Mouse (Mus musculus): ENCODE data around the gene Lmf1. TPM values are rescaled to one million over a fixed set of nuclear protein-coding genes. Genes with fewer than 3 reads are reported as not detected.
A peak's percentile ranks its signal among the peaks of the same experiment; 100 is the strongest.

Gene Lmf1
- polyA plus RNA-seq, 1 experiment from 2014 or later = 16.3 TPM

DNA sequence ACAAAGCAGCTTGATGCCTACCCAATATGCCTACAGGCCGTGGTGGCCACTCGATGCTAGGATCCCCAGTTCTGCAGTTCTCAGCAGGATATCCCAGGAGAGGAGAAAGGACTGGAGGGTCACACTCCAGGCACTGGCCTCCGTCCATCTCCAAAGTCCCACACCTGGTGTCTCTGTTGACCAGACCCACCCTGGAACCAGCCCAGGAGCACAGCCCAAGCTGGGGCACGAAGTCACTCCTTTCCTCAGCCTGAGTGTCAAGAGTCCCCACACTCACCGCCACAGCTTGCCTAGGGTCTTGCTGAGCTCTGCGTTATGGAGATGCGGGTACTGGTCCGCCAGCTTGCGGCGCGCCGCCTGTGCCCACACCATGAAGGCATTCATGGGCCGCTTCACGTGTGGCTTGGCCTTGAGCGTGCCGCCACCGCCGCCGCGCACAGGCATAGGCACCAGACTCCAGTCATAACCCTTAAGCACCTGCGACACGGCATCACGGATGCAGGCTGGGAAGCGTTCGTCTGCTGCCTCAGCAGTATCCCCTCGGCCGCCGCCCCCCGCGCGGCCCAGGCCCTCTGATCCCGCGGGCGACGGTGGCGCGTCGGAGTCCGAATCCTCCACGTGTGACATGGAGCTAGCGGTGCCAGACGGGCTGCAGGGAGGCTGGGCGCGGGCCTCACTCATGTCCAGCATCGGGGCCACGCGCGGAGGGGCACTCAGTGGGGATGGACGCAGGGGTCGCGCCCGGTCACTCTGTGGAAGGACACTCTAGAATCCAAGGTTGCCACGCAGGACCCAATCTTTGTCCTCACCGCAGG lies 8.8 kb upstream of the Lmf1 start:
- no peak for DNase-seq (ENCODE audit: low spot score)
- no peak; the same call in none of the 2 replicates for ATAC-seq (ENCODE audit: low FRiP score, low TSS enrichment)
- H3K4me1 ChIP-seq (replicated peaks; ENCODE audit: control insufficient read depth, insufficient read depth) = 0 out of 2 replicates have a peak, but pooled peaks cover 3% of the 10 kb centered on the region

DNA sequence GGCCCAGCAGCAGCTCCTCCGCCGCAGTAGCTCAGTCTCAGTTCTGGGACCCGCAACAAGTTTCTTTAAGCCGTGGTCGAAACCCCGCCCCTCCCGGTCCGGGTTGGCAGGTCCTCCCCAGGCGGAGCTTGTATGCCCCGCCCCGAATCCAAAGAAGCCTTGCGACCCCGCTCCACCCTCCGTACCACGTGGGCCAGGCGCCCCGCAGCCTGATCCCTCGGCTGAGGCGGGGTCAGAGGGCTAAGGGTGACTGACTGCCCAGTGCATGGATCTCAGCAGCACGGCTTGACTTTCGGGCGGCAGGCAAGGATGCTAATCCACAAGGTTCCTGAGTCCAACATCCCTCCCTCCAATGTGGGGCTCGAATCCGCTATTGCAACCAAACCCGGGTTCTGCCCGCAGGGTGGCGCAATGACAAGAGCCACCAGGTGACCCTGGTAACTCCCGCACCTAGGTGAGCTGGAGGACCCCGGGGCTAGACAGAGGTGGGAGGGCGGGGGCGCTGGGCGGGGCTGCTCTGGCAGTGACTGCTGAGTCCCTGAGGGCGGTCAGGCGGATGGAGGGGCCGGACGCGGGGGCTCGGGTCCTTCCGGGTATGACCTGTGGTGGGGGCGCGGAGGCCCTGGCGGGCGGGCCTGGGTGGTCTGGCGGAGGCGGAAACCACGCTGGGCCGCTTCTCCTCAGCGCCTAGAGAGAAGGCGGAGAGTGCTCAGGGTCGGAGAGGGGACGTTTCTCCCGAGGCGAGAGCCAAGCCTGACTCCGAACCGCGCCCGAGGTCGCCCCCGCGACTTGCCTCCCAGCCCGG lies 8.0 kb upstream of the Lmf1 start, which contains the start of gene Sox8:
Sox8 (minus strand) TSS at position 39 of the 805 bp plus-strand sequence.
- Histone ChIP-seq H3K36me3 (ENCODE audit: control insufficient read depth, insufficient read depth, low read length) (no peaks in the 10 kb centered on the region), H3K27me3 (ENCODE audit: control insufficient read depth, insufficient read depth, low read length) (peaks cover 3% of the 10 kb centered on the region; the same call in 1 of the 2 replicates), H3K4me3 (ENCODE audit: low read depth, low read length) (peak within 1 kb of the TSS; percentile 48), H3K9ac (ENCODE audit: low read length) (peak within 1 kb of the TSS; percentile 59), H3K9me3 (ENCODE audit: control insufficient read depth, low read length) (no peaks in the 10 kb centered on the region), H3K27ac (replicated peaks) (no peak within 1 kb of the TSS), H3K4me1 (replicated peaks; ENCODE audit: control insufficient read depth, insufficient read depth) (0 out of 2 replicates have a peak, but pooled peaks cover 3% of the 10 kb centered on the region), H3K4me2 (replicated peaks; ENCODE audit: low read depth) (peak within 1 kb of the TSS; percentile 87)
- under 1% methylated on average over 57 of the region's 61 CpGs for WGBS
- peak; percentile 55 for TF ChIP-seq CTCF (IDR thresholded peaks at IDR 0.05; ENCODE audit: low read depth)
- no peak for TF ChIP-seq EP300 (optimal IDR thresholded peaks at IDR 0.05)
- ATAC-seq (ENCODE audit: low FRiP score, low TSS enrichment) (peak; percentile 69; the same call in 1 of the 2 replicates), DNase-seq (ENCODE audit: low spot score) (peak; percentile 69)

More for the DNA sequence above, 8.8 kb upstream of the Lmf1 start:
- TF ChIP-seq EP300 (optimal IDR thresholded peaks at IDR 0.05) (no peak), CTCF (IDR thresholded peaks at IDR 0.05; ENCODE audit: low read depth) (no peak)
- Histone ChIP-seq H3K9ac (ENCODE audit: low read length) (peak overlapping the region; percentile 59), H3K9me3 (ENCODE audit: control insufficient read depth, low read length) (no peaks in the 10 kb centered on the region), H3K4me2 (replicated peaks; ENCODE audit: low read depth) (peak overlapping the region; percentile 87), H3K36me3 (ENCODE audit: control insufficient read depth, insufficient read depth, low read length) (no peaks in the 10 kb centered on the region), H3K27ac (replicated peaks) (no peak overlapping the region), H3K4me3 (ENCODE audit: low read depth, low read length) (peak overlapping the region; percentile 48), H3K27me3 (ENCODE audit: control insufficient read depth, insufficient read depth, low read length) (peaks cover 3% of the 10 kb centered on the region; the same call in 1 of the 2 replicates)
- 7% methylated on average over 54 of the region's 54 CpGs for WGBS

DNA sequence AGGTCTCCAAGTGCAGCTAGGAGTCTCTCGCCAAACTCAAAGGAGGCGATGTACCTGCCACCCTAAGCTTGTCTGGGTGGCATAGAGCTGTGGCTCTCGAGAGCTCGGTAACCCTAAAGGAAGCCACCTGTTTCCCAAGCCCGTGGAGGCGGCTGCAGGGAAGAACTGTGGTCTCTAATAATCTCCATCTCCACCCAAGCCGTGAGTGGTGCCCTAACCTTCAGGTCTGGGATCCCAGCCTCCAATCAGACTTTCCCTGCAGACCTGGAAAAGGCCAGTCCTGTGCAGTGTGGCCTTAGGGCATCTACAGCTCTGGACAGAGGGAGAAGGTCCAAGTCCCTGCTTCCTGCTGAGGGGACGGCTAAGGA lies 7.4 kb upstream of the Lmf1 start:
- 13% methylated on average over 8 of the region's 8 CpGs for whole genome bisulfite sequencing

DNA sequence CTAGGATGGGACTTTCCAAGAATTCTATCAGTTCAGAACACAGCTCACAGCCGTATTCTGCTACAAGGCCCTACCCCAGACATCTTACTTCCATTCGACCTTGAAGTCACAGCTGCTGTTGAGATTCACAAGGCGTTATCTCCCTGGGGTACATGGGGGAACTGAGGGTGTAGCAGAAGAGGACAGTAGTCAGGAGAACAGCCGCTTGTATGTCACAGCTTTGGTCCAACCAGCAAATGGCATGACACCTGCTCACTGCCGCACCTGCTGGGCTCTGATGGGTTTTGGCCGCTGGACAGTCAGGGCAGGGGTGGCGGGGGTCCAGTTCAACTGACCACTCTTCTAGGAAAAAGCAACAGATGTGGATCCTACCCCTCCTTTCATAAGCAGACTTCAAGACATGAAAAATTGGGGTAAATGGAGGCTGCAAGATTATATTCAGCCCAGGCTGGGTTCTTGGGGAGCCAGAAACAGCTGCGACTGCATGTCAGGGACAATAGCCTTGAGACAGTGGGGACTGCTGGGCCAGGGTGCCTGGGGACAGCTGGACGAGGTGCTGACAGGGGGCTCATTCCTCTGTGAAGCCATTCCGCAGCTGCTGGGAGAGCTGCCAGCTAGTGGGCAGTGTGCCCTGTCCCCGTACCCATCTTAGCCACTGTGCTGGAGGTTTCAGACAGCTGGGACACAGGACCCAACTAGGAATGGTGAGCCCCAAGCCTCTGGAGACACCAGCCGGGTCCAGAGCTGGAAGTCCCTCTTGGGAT lies 3.5 kb upstream of the Lmf1 start:
- Histone ChIP-seq H3K36me3 (ENCODE audit: control insufficient read depth, insufficient read depth, low read length) (no peaks in the 10 kb centered on the region), H3K4me2 (replicated peaks; ENCODE audit: low read depth) (no peak overlapping the region), H3K27me3 (ENCODE audit: control insufficient read depth, insufficient read depth, low read length) (0 out of 2 replicates have a peak, but pooled peaks cover 3% of the 10 kb centered on the region), H3K27ac (replicated peaks) (no peak overlapping the region), H3K9ac (ENCODE audit: low read length) (no peak overlapping the region), H3K4me1 (replicated peaks; ENCODE audit: control insufficient read depth, insufficient read depth) (no peaks in the 10 kb centered on the region), H3K9me3 (ENCODE audit: control insufficient read depth, low read length) (no peaks in the 10 kb centered on the region), H3K4me3 (ENCODE audit: low read depth, low read length) (no peak overlapping the region)
- TF ChIP-seq CTCF (IDR thresholded peaks at IDR 0.05; ENCODE audit: low read depth) (no peak), EP300 (optimal IDR thresholded peaks at IDR 0.05) (no peak)
- ATAC-seq (ENCODE audit: low FRiP score, low TSS enrichment) = no peak
- DNase-seq (ENCODE audit: low spot score) = no peak
- WGBS = 65% methylated on average over 12 of the region's 12 CpGs

More for the DNA sequence above, 7.4 kb upstream of the Lmf1 start:
- Histone ChIP-seq H3K4me2 (replicated peaks; ENCODE audit: low read depth) (peak overlapping the region; percentile 87), H3K27me3 (ENCODE audit: control insufficient read depth, insufficient read depth, low read length) (peaks cover 3% of the 10 kb centered on the region; the same call in 1 of the 2 replicates), H3K4me1 (replicated peaks; ENCODE audit: control insufficient read depth, insufficient read depth) (0 out of 2 replicates have a peak, but pooled peaks cover 3% of the 10 kb centered on the region), H3K36me3 (ENCODE audit: control insufficient read depth, insufficient read depth, low read length) (no peaks in the 10 kb centered on the region), H3K4me3 (ENCODE audit: low read depth, low read length) (peak overlapping the region; percentile 48), H3K9me3 (ENCODE audit: control insufficient read depth, low read length) (no peaks in the 10 kb centered on the region), H3K9ac (ENCODE audit: low read length) (peak overlapping the region; percentile 59; the same call in 1 of the 2 replicates), H3K27ac (replicated peaks) (no peak overlapping the region)
- DNase-seq (ENCODE audit: low spot score) (no peak), ATAC-seq (ENCODE audit: low FRiP score, low TSS enrichment) (no peak)
- TF ChIP-seq EP300 (optimal IDR thresholded peaks at IDR 0.05) (no peak), CTCF (IDR thresholded peaks at IDR 0.05; ENCODE audit: low read depth) (no peak)

DNA sequence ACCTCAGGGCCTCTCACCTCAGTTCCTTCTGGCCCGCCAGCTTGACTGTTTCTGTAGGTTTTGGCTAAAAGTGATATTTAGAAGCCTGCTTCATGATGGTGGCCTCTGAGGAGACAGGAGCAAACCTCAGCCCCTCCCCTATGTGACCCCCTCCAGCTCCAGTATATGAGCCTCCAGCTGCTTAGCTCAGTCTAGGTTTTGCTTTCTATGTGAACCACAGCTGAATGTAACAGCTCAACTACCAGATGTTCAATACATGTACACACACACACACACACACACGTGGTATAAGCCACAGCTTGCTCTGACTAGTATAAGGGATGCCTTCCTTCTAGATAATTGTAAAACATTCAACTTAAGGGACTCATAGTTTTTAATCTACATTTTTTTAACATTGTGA lies 2.9 kb upstream of the Lmf1 start:
- WGBS = 59% methylated on average over 2 of the region's 2 CpGs
- DNase-seq (ENCODE audit: low spot score) = no peak

More for the DNA sequence above, 2.9 kb upstream of the Lmf1 start:
- Histone ChIP-seq H3K36me3 (ENCODE audit: control insufficient read depth, insufficient read depth, low read length) (no peaks in the 10 kb centered on the region), H3K4me2 (replicated peaks; ENCODE audit: low read depth) (no peak overlapping the region), H3K9ac (ENCODE audit: low read length) (no peak overlapping the region), H3K27me3 (ENCODE audit: control insufficient read depth, insufficient read depth, low read length) (0 out of 2 replicates have a peak, but pooled peaks cover under 1% of the 10 kb centered on the region), H3K4me1 (replicated peaks; ENCODE audit: control insufficient read depth, insufficient read depth) (no peaks in the 10 kb centered on the region), H3K27ac (replicated peaks) (no peak overlapping the region), H3K9me3 (ENCODE audit: control insufficient read depth, low read length) (no peaks in the 10 kb centered on the region), H3K4me3 (ENCODE audit: low read depth, low read length) (no peak overlapping the region)
- TF ChIP-seq EP300 (optimal IDR thresholded peaks at IDR 0.05) (no peak), CTCF (IDR thresholded peaks at IDR 0.05; ENCODE audit: low read depth) (no peak)
- ATAC-seq (ENCODE audit: low FRiP score, low TSS enrichment) = no peak

Data from stomach, postnatal 0 days (tissue).